Mouse (Mus musculus) urinary bladder, postnatal 14 days (tissue): ENCODE results near the gene Spp1.
A peak's percentile ranks its signal among the peaks of the same experiment; 100 is the strongest.

Experiments
- DNase-seq: peaks from one replicate; pipeline ENCODE4 v3.0.0; 2021; ENCODE audit warnings: low spot score

Gene Spp1

GRCm38 (mm10) chr5:104434835-104435301 lies at the start of gene Spp1:
Gene Spp1 (plus strand): TSS chr5:104435118.
- no peak for DNase-seq

DNA sequence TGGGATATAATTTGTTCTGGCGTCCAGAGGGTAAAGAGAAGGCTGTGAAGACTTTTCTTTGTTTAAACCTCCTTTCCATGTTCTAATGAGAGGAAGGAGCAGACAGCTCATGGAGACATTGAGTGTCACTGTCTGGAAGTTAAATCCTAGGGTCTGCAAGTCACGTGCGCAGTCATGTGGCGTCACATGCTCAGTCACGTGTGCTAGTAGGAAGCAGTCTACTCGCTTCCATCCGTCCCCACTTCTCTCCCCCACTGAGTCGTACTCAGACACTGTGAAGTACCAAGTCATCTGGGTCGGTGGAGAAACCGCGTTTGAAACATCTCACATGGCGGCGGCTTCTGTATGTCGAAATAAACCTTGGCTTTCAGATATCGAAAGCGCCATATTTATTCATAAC lies 49.4 kb upstream of the Spp1 start:
- no peak for DNase-seq

GRCm38 (mm10) chr5:104386908-104387307 lies 48.0 kb upstream of the Spp1 start:
- DNase-seq = no peak

DNA sequence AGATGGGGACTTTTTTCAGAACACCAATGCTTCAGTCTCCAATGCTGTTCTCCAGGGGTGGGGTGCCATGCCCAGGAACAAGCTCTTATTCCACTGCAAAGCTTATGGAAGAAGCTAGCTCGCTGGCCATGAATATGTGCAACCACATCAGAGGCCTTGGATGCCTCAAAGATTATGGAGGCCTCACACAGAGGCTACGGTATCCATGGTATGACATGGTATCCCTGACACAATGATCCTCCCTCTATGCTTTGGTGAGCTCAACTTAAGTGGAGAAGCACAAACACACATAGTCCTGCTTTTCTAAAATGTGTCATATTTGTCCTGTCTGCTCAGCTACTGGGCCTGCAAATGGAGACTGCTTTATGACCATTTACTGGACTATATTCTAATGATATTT lies 44.0 kb upstream of the Spp1 start:
- DNase-seq = no peak

- no peak for DNase-seq
These were observed 42.1 kb upstream of the Spp1 start for GRCm38 (mm10) chr5:104392784-104393183.

GRCm38 (mm10) chr5:104396286-104396685 lies 38.6 kb upstream of the Spp1 start:
- DNase-seq = no peak

- no peak for DNase-seq
These were observed 36.9 kb upstream of the Spp1 start for GRCm38 (mm10) chr5:104398001-104398400.

GRCm38 (mm10) chr5:104399291-104399950 lies 35.5 kb upstream of the Spp1 start:
- DNase-seq = no peak

DNA sequence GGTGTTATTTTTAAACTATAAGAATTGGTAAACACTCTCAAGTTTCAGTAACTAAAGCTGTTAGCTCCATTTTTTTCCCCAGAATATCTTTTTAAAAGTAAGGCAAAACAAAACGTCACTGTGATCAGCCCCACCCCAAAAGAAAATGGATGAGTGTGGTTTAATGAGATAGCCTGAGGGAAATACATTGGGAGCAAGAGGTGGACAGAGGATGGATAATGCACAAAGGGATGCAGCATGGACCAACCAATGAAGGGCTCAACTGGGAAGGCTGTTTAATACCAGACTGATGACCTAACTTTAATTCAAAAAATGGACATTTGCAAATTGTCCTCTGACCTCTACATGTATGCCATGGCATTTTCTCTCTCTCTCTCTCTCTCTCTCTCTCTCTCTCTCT lies 34.9 kb upstream of the Spp1 start:
- no peak for DNase-seq

DNA sequence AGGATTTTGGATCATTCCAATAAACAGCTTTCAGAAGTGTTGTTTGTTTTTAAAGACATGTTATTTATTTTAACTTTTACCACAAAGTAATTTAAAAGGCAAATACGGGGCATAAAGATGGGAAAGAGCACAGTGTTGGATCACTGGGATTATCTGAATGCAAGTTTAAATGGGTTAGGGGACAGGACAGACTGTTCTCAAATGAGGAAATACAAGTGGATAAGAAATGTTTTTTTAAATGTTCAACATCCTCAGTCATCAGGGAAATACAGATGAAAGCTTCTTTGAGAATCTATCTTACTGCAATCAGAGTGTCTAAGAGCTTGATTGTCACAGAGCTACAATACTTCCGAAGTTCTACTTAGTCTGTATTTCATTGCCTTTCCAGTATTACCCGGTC lies 32.3 kb upstream of the Spp1 start:
- DNase-seq = no peak

- DNase-seq = no peak
These were observed 31.6 kb upstream of the Spp1 start for GRCm38 (mm10) chr5:104403351-104403750.

DNA sequence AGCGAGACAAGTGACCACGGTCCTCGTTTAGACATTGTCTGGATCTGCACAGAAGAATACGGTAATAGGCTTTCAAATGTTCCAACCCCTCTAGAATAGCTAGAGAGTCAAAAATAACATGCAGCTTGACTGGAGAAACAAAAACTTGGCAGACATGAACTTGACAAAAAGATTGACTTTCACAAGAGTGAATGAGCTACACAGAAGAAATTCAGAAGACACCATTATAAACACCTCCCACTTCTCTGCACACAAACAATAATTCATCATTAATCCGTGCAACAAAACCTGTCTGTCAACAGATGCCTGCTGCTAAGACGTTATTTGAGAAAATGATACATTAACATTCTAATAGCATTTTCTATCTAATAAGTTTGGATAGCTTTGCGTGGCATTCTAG lies 30.4 kb upstream of the Spp1 start:
- no peak for DNase-seq

DNA sequence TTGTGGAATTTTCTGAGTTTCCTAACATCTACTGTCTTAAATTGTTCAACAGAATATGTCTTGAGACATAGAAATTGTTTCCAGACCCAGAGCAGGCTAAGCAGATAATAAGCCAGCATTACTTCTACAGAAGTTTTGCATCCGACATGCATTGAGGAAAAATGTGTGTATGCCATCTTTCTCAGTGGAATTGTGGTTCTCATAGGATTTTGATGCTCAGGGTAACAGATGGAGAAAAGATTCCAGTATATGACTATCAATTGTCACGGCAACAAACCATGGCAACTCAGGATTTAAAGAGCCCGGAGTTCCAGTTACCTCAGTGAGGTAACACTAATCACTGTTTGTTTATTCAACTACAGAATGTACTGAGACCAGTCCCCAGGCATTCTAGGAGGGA lies 29.9 kb upstream of the Spp1 start:
- no peak for DNase-seq

DNA sequence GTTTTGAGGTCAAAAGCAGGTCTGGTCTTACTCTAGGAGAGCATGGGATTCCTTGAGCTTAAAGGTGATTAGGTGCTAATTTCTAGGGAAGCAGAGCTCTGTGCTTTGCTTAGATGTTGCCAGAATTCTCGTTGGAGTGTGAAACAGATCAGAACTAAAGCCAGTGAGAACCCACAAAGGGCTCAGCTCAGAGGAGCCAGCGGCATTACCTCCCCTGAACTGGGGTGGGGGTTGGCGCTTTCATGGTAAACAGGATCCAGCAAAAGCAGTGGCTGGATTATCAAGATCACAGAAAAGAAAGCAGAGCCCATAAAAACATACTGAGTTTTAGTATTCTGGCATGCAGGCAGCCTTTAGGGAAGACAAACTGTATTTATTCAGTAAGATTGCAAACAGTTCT lies 28.2 kb upstream of the Spp1 start:
- no peak for DNase-seq

DNA sequence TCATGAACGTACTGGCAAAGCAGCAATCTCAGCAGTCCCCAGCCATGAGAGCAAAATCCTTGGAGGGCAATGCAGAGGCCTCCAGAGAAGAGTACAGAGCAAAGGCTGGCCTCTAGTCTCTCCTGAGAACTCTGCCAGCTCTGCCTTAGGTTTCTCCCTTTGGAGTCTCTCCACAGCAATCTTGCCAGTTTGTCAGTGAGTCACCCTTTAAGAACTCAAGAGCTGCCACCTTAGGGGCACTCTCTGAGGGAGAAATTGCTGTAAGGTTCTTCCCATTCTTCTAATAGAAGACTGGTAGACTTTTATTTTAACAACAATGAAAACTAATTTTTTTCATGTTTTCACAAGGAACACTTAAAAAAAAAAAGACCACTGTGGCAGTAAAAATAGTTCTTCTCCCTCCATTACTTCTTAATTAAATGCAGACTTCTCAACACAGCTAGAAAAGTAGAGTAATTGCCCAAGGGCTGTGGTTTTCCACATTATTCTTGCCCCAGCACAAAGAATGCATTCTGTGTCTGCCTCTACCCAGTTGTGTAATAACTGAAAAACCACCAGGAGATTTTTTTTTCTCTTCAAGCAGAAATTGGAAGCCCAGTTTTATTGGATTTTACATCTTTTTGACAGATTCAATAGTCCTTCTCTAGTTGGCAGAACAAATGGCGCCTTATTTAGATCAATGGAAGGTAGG lies 27.2 kb upstream of the Spp1 start:
- no peak for DNase-seq

DNA sequence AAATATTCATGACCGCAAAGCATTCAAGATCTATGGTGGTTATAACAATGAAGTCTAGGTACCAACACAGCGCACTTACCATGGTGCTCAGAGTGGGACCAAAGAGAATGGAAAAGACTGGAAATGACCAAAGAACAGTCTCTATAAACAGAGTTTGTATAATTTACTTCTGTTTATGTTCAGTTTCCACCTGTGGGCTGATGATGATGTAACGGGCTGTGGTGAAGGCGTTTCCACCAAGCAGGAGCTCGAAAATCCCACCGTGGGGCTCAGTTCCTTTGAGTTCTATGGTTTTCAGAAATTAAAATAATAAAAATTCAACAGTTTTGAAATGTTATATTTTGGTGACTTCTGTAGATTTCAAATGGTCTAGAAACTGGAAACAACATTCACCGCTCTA lies 26.4 kb upstream of the Spp1 start:
- no peak for DNase-seq

DNA sequence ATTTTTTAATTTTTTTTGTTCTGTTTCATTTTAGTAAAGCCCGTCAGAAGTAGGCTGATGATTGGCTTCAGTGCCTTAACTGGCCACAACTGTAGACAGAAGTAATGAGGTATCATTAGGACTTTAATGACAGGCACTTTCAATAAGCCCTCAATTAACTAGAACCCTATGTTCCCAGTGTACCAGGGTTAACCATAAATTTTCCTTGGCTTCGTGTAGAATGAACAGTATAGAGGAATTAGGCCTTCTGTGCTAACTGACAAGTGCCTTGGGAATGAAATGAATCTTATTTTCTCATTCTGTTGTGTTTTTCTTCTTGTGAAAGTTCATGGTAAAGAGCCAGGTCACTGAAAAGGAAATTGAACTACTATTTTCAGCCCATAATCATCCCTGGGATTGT lies 18.9 kb upstream of the Spp1 start:
- no peak for DNase-seq

DNA sequence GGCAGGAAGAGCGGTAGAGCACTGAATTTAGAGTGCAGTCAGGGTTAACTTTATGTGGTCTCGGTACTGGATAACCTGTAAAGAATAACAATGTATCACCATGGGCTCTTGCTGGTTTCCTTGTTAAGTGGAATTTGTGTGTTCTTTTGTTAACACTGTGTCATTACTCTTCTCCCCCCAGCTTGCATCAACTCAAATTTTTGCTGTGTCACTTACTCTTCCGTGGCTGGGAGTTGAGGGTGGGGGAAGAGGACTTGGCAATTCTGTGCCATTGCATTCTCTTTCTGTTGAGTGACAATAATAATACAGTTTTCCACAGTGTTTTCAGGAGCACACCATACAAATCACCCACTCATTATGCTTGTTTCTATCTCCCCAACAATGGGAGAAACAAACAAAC lies 17.9 kb upstream of the Spp1 start:
- DNase-seq = no peak

DNA sequence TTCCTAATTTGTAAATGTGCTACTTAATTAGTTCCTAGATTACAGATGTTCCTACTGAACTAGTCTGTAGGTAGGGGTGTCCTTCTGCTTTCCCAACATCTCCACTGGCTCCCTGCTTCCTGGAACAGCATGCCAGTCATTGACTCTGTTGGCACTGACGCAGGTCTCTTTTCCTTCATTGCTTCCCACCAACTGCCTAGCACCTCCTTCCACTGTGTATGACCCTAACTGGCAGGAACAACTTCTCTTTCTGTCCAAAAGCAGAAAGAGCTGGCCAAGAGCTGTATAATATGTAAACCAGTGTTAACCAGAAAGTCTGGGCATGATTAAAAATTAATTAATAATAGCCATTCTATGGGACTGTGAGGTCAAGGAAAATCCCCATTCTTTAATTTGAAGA lies 17.2 kb upstream of the Spp1 start:
- no peak for DNase-seq

GRCm38 (mm10) chr5:104422039-104422438 lies 12.9 kb upstream of the Spp1 start:
- no peak for DNase-seq

- DNase-seq = no peak
These were observed 11.1 kb upstream of the Spp1 start for GRCm38 (mm10) chr5:104423861-104424260.

- DNase-seq = no peak
These were observed 9.0 kb upstream of the Spp1 start for GRCm38 (mm10) chr5:104425949-104426348.

- DNase-seq = peak; percentile 5
These were observed 2.0 kb upstream of the Spp1 start for GRCm38 (mm10) chr5:104432886-104433285.

- no peak for DNase-seq
These were observed 851 bp upstream of the Spp1 start for GRCm38 (mm10) chr5:104433968-104434565.
